Mouse (Mus musculus): ENCODE data around the gene Dnpep.

GRCm38 (mm10) chr1:75361750-75362149, 44.0 kb upstream of the Dnpep start:
- no peak for TF ChIP-seq CTCF (IDR thresholded peaks at IDR 0.05; ENCODE audit: control insufficient read depth, insufficient read depth, insufficient read length)
- TF ChIP-seq CEBPB (IDR thresholded peaks at IDR 0.05; ENCODE audit: low read depth): no peak
- no peak for TF ChIP-seq MAX (IDR thresholded peaks at IDR 0.05)
- TF ChIP-seq FOSL1 (IDR thresholded peaks at IDR 0.05; ENCODE audit: insufficient read depth, low read length, poor library complexity, severe bottlenecking): no peak
